Mouse (Mus musculus) midbrain, embryonic 10.5 days (tissue): ENCODE measurements around the gene Slc7a6. TPM values are rescaled to one million over a fixed set of nuclear protein-coding genes. Genes with fewer than 3 reads are reported as not detected.
"Not testable (repeated sequence)": the region's sequence is repeated elsewhere in the genome, so short reads cannot be mapped to it uniquely, and the experiment has no call there.

Experiments used
- DNase-seq: peaks from one replicate; pipeline ENCODE4 v3.0.0-alpha.2; 2017; ENCODE audit warnings: low spot score
- H3K27ac ChIP-seq: fragments of 300-500 bp; sonication (generic); replicated peaks from 2 replicates; pipeline ENCODE4 v1.5.1; 2016; ENCODE audit warnings: mild to moderate bottlenecking
- H3K27me3 ChIP-seq: fragments of 300-500 bp; sonication (generic); 2 replicates; pipeline ENCODE4 v1.6.1; 2016; ENCODE audit warnings: low read depth, mild to moderate bottlenecking; ENCODE audit not compliant: poor library complexity, severe bottlenecking
- H3K36me3 ChIP-seq: fragments of 300-500 bp; sonication (generic); 2 replicates; pipeline ENCODE4 v1.6.1; 2016; ENCODE audit warnings: mild to moderate bottlenecking, moderate library complexity
- H3K4me1 ChIP-seq: fragments of 300-500 bp; sonication (generic); 2 replicates; pipeline ENCODE4 v1.6.1; 2016
- H3K4me3 ChIP-seq: fragments of 300-500 bp; sonication (generic); 2 replicates; pipeline ENCODE4 v1.5.1; 2016; ENCODE audit warnings: mild to moderate bottlenecking, moderate library complexity
- H3K9me3 ChIP-seq: fragments of 300-500 bp; sonication (generic); replicated peaks from 2 replicates; pipeline ENCODE4 v1.6.1; 2016; ENCODE audit warnings: mild to moderate bottlenecking
- WGBS: fragments of 180-500 bp; shearing (Covaris S2); methylation state at CpG from one replicate; pipeline ENCODE4 v1.1.7; 2016; 5-methylcytosine and 5-hydroxymethylcytosine counted together
- polyA plus RNA-seq: library from polyadenylated mRNA; unstranded; fragments of >200 nt; fragmentation: Nextera tagmentation; extraction: Ambion mirVana; gene quantifications from 2 replicates; pipeline ENCODE4 v1.2.1, GENCODE M21; 2016

Slc7a6 gene
- polyA plus RNA-seq, 1 experiment from 2014 or later: 78.9 TPM

GRCm38 (mm10) chr8:106169934-106170480 is 1.4 kb downstream of the Slc7a6 start:
- no peak for DNase-seq
- peak overlapping the region; percentile 93 for H3K4me3 ChIP-seq
- peaks cover 26% of the 10 kb centered on the region for H3K4me1 ChIP-seq
- H3K9me3 ChIP-seq: no peaks in the 10 kb centered on the region
- WGBS: 54% methylated on average over 6 of the region's 6 CpGs
- peaks cover 10% of the 10 kb centered on the region for H3K36me3 ChIP-seq
- H3K27ac ChIP-seq: peak overlapping the region; percentile 98; the same call in 1 of the 2 replicates
- no peaks in the 10 kb centered on the region for H3K27me3 ChIP-seq

GRCm38 (mm10) chr8:106173566-106173965 is 4.9 kb downstream of the Slc7a6 start:
- H3K9me3 ChIP-seq: no peaks in the 10 kb centered on the region
- WGBS: 91% methylated on average over 3 of the region's 3 CpGs
- no peaks in the 10 kb centered on the region for H3K27me3 ChIP-seq
- DNase-seq: no peak
- peaks cover 36% of the 10 kb centered on the region for H3K4me1 ChIP-seq
- peaks cover 10% of the 10 kb centered on the region for H3K36me3 ChIP-seq
- no peak overlapping the region for H3K4me3 ChIP-seq
- no peak overlapping the region for H3K27ac ChIP-seq

- H3K9me3 ChIP-seq: no peaks in the 10 kb centered on the region
- no peak overlapping the region for H3K4me3 ChIP-seq
- H3K27me3 ChIP-seq: no peaks in the 10 kb centered on the region
- DNase-seq: no peak
- 29% methylated on average over 1 of the region's 1 CpGs for WGBS
- H3K27ac ChIP-seq: no peak overlapping the region
- H3K4me1 ChIP-seq: peaks cover 20% of the 10 kb centered on the region
- H3K36me3 ChIP-seq: peaks cover 30% of the 10 kb centered on the region
Measured at GRCm38 (mm10) chr8:106176891-106177290, 8.2 kb downstream of the Slc7a6 start.

- H3K27me3 ChIP-seq: no peaks in the 10 kb centered on the region
- H3K4me3 ChIP-seq: no peak overlapping the region
- WGBS: 83% methylated on average over 1 of the region's 1 CpGs
- H3K9me3 ChIP-seq: no peaks in the 10 kb centered on the region
- peaks cover 36% of the 10 kb centered on the region for H3K36me3 ChIP-seq
- DNase-seq: no peak
- peaks cover 20% of the 10 kb centered on the region for H3K4me1 ChIP-seq
- no peak overlapping the region for H3K27ac ChIP-seq
Measured at GRCm38 (mm10) chr8:106177594-106177993, 8.9 kb downstream of the Slc7a6 start.

GRCm38 (mm10) chr8:106178428-106178827 is 9.8 kb downstream of the Slc7a6 start:
- Histone ChIP-seq H3K9me3 (no peaks in the 10 kb centered on the region), H3K27ac (no peak overlapping the region), H3K36me3 (peaks cover 36% of the 10 kb centered on the region), H3K4me3 (no peak overlapping the region), H3K27me3 (no peaks in the 10 kb centered on the region), H3K4me1 (peaks cover 20% of the 10 kb centered on the region)
- no peak for DNase-seq
- WGBS: 84% methylated on average over 2 of the region's 2 CpGs

GRCm38 (mm10) chr8:106185628-106186270 is 17.1 kb downstream of the Slc7a6 start:
- Histone ChIP-seq H3K27ac (no peak overlapping the region), H3K4me1 (no peaks in the 10 kb centered on the region), H3K36me3 (peaks cover 86% of the 10 kb centered on the region), H3K4me3 (no peak overlapping the region), H3K27me3 (no peaks in the 10 kb centered on the region), H3K9me3 (0 out of 2 replicates have a peak, but pooled peaks cover 4% of the 10 kb centered on the region)
- DNase-seq: no peak
- WGBS: 91% methylated on average over 8 of the region's 8 CpGs

GRCm38 (mm10) chr8:106186394-106186793 is 17.7 kb downstream of the Slc7a6 start:
- 0 out of 2 replicates have a peak, but pooled peaks cover 4% of the 10 kb centered on the region for H3K9me3 ChIP-seq
- WGBS: 92% methylated on average over 3 of the region's 3 CpGs
- DNase-seq: no peak
- no peaks in the 10 kb centered on the region for H3K4me1 ChIP-seq
- no peak overlapping the region for H3K27ac ChIP-seq
- H3K36me3 ChIP-seq: peaks cover 91% of the 10 kb centered on the region
- H3K4me3 ChIP-seq: no peak overlapping the region
- H3K27me3 ChIP-seq: no peaks in the 10 kb centered on the region

GRCm38 (mm10) chr8:106189162-106189561 is 20.5 kb downstream of the Slc7a6 start:
- H3K36me3 ChIP-seq: peaks cover 93% of the 10 kb centered on the region
- 94% methylated on average over 4 of the region's 4 CpGs for WGBS
- no peak overlapping the region for H3K4me3 ChIP-seq
- H3K27ac ChIP-seq: no peak overlapping the region
- H3K4me1 ChIP-seq: no peaks in the 10 kb centered on the region
- 0 out of 2 replicates have a peak, but pooled peaks cover 4% of the 10 kb centered on the region for H3K9me3 ChIP-seq
- no peaks in the 10 kb centered on the region for H3K27me3 ChIP-seq
- DNase-seq: no peak

- Histone ChIP-seq H3K27ac (no peak overlapping the region), H3K27me3 (no peaks in the 10 kb centered on the region), H3K4me3 (no peak overlapping the region), H3K4me1 (no peaks in the 10 kb centered on the region), H3K36me3 (peaks cover 93% of the 10 kb centered on the region), H3K9me3 (0 out of 2 replicates have a peak, but pooled peaks cover 4% of the 10 kb centered on the region)
- 94% methylated on average over 5 of the region's 5 CpGs for WGBS
- DNase-seq: no peak
Measured at GRCm38 (mm10) chr8:106191639-106192038, 23.0 kb downstream of the Slc7a6 start.

- Histone ChIP-seq H3K36me3 (peaks cover 93% of the 10 kb centered on the region), H3K27me3 (no peaks in the 10 kb centered on the region)
Measured at GRCm38 (mm10) chr8:106193162-106193561, 24.5 kb downstream of the Slc7a6 start.

GRCm38 (mm10) chr8:106194062-106194461 is 25.4 kb downstream of the Slc7a6 start:
- 87% methylated on average over 5 of the region's 5 CpGs for WGBS
- peaks cover 92% of the 10 kb centered on the region for H3K36me3 ChIP-seq

More at GRCm38 (mm10) chr8:106193162-106193561, 24.5 kb downstream of the Slc7a6 start:
- Histone ChIP-seq H3K4me1 (no peaks in the 10 kb centered on the region), H3K9me3 (no peaks in the 10 kb centered on the region), H3K4me3 (no peak overlapping the region), H3K27ac (no peak overlapping the region)
- DNase-seq: no peak
- 88% methylated on average over 6 of the region's 6 CpGs for WGBS

GRCm38 (mm10) chr8:106198741-106199140 is 30.1 kb downstream of the Slc7a6 start:
- Histone ChIP-seq H3K4me3 (no peak overlapping the region), H3K9me3 (no peaks in the 10 kb centered on the region), H3K27ac (no peak overlapping the region), H3K4me1 (0 out of 2 replicates have a peak, but pooled peaks cover 3% of the 10 kb centered on the region), H3K36me3 (peaks cover 99% of the 10 kb centered on the region), H3K27me3 (no peaks in the 10 kb centered on the region)
- DNase-seq: peak; percentile 23
- 13% methylated on average over 1 of the region's 1 CpGs for WGBS

More at GRCm38 (mm10) chr8:106194062-106194461, 25.4 kb downstream of the Slc7a6 start:
- DNase-seq: no peak
- Histone ChIP-seq H3K9me3 (no peaks in the 10 kb centered on the region), H3K27me3 (no peaks in the 10 kb centered on the region), H3K4me1 (0 out of 2 replicates have a peak, but pooled peaks cover 3% of the 10 kb centered on the region), H3K4me3 (no peak overlapping the region), H3K27ac (no peak overlapping the region)

GRCm38 (mm10) chr8:106199596-106199995 is 30.9 kb downstream of the Slc7a6 start:
- not testable (repeated sequence) for H3K27me3 ChIP-seq, H3K4me3 ChIP-seq, H3K9me3 ChIP-seq, H3K4me1 ChIP-seq, H3K27ac ChIP-seq, DNase-seq
- H3K36me3 ChIP-seq: peaks cover 99% of the 10 kb centered on the region
- 89% methylated on average over 3 of the region's 3 CpGs for WGBS
